Mouse (Mus musculus): ENCODE measurements around the gene Xirp1. TPM values are rescaled to one million over a fixed set of nuclear protein-coding genes. Genes with fewer than 3 reads are reported as not detected.

The Xirp1 gene
- total and polyA plus RNA-seq, 2 experiments = 0.09 to 0.11 TPM

DNA sequence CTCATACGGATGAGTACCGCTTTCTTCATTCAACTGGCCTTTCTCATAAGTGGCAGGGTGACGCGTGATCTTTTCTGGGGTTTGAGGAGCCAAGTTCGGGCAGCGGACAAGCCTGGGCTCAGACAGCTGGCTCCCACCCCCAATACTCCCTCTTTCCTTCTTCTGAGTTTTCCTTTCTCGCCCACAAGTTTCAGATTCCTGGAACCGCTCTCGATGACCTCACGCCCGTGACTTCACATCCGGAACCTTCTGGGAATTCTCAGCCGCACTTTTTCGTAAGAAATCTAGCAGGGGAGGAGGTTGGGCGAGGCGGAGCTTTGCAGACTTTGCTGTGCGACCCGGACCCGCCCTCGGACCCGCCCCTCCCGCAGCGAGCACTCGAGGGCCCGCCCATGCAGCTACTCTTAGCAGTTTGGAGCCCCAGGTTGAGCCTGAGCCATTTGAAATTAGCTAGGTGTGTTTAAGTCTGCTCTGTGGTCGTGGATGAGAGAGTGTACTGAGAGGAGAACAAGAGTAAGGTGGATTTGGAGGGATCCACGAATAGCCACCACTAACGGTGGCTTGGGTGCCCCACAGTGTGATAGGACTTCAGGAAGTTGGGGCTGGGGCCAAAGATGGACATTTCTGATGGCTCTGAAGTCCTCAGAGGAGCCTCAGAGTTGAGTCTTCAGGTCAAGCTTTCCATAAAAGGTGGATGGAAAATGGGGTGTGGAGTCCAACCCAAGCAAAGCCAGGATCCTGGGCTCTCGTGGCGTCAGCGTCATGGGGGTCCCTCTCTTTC is 21.3 kb downstream of the Xirp1 start:
- H3K4me3 ChIP-seq (ENCODE audit: insufficient read depth, low read depth, low read length) = peak overlapping the region; percentile 70
- no peaks in the 10 kb centered on the region for H3K79me2 ChIP-seq (ENCODE audit: control insufficient read depth, insufficient read depth, low read length)
- H3K36me3 ChIP-seq (ENCODE audit: control insufficient read depth, insufficient read depth, low read length) = no peaks in the 10 kb centered on the region
- WGBS = 9% methylated on average over 31 of the region's 31 CpGs
- H3K27ac ChIP-seq (replicated peaks; ENCODE audit: insufficient read depth, low read depth, low read length) = peak overlapping the region; percentile 95
- H3K27me3 ChIP-seq (ENCODE audit: control insufficient read depth, insufficient read depth, low read length) = no peaks in the 10 kb centered on the region
- peaks cover 16% of the 10 kb centered on the region for H3K4me1 ChIP-seq (ENCODE audit: control insufficient read depth, insufficient read depth, low read length)
- TF ChIP-seq POLR2A (IDR thresholded peaks at IDR 0.05; ENCODE audit: extremely low read depth, insufficient read depth, low read length) (0 out of 2 replicates have a peak, but pooled peaks have one; percentile 19), CTCF (IDR thresholded peaks at IDR 0.05; ENCODE audit: low read depth, low read length) (no peak)
- H3K9ac ChIP-seq (ENCODE audit: low read depth, low read length) = peak overlapping the region; percentile 79
- DNase-seq (ENCODE audit: extremely low read depth, low read depth, low spot score) = peak; percentile 86

DNA sequence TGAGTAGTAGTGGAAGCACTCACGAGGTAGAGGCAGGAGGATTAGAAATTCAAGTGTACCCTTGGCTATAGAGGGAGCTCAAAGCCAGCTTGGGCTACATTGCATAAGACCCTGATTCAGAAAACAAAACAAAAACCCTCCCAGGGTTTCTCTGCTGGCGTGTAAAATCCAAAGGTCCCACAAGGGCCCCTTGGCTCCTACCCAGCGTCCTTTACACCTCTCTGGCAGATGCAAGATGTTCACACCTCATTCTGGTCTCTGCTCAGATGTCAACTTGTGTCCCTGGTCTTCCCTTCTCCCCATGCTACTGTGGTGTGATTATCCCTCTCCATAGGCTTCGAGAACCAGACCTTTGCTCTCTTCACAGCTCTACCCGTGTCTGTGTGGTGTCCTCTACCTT is 22.6 kb downstream of the Xirp1 start:
- Histone ChIP-seq H3K4me3 (ENCODE audit: insufficient read depth, low read depth, low read length) (no peak overlapping the region), H3K79me2 (ENCODE audit: control insufficient read depth, insufficient read depth, low read length) (no peaks in the 10 kb centered on the region), H3K27ac (replicated peaks; ENCODE audit: insufficient read depth, low read depth, low read length) (0 out of 2 replicates have a peak overlapping the region, but pooled peaks have one; percentile 1), H3K9ac (ENCODE audit: low read depth, low read length) (no peak overlapping the region), H3K27me3 (ENCODE audit: control insufficient read depth, insufficient read depth, low read length) (no peaks in the 10 kb centered on the region), H3K4me1 (ENCODE audit: control insufficient read depth, insufficient read depth, low read length) (peaks cover 16% of the 10 kb centered on the region), H3K36me3 (ENCODE audit: control insufficient read depth, insufficient read depth, low read length) (no peaks in the 10 kb centered on the region)
- DNase-seq (ENCODE audit: extremely low read depth, low read depth, low spot score) = peak; percentile 47
- TF ChIP-seq POLR2A (IDR thresholded peaks at IDR 0.05; ENCODE audit: extremely low read depth, insufficient read depth, low read length) (no peak), CTCF (IDR thresholded peaks at IDR 0.05; ENCODE audit: low read depth, low read length) (no peak)
- WGBS = 46% methylated on average over 5 of the region's 5 CpGs

DNA sequence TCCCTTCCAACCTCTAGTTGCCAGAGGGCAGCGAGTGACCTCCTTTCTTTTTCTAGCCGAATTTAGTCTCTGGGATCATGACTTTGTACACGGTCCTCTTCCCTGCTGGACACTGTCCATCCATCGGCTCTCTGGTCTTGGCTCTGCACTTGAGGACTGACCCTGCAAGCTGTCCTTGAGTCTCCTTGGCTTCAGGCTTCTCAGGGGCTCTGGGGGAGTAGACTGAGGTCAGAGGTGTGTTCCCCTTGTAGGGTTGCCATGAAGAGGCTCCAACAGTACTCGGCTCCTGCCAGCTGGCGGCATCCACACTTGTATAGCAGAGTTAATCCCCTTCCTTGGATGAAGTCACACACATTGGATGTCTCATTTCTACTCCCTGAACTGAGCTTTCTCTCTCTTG is 23.8 kb downstream of the Xirp1 start:
- no peak for TF ChIP-seq CTCF (IDR thresholded peaks at IDR 0.05; ENCODE audit: low read depth, low read length)
- TF ChIP-seq POLR2A (IDR thresholded peaks at IDR 0.05; ENCODE audit: extremely low read depth, insufficient read depth, low read length) = no peak
- no peak overlapping the region for H3K27ac ChIP-seq (replicated peaks; ENCODE audit: insufficient read depth, low read depth, low read length)
- H3K4me3 ChIP-seq (ENCODE audit: insufficient read depth, low read depth, low read length) = no peak overlapping the region
- H3K36me3 ChIP-seq (ENCODE audit: control insufficient read depth, insufficient read depth, low read length) = no peaks in the 10 kb centered on the region
- H3K9ac ChIP-seq (ENCODE audit: low read depth, low read length) = no peak overlapping the region
- H3K27me3 ChIP-seq (ENCODE audit: control insufficient read depth, insufficient read depth, low read length) = no peaks in the 10 kb centered on the region
- 57% methylated on average over 6 of the region's 6 CpGs for WGBS
- no peak for DNase-seq (ENCODE audit: extremely low read depth, low read depth, low spot score)
- H3K79me2 ChIP-seq (ENCODE audit: control insufficient read depth, insufficient read depth, low read length) = no peaks in the 10 kb centered on the region
- H3K4me1 ChIP-seq (ENCODE audit: control insufficient read depth, insufficient read depth, low read length) = peaks cover 16% of the 10 kb centered on the region

DNA sequence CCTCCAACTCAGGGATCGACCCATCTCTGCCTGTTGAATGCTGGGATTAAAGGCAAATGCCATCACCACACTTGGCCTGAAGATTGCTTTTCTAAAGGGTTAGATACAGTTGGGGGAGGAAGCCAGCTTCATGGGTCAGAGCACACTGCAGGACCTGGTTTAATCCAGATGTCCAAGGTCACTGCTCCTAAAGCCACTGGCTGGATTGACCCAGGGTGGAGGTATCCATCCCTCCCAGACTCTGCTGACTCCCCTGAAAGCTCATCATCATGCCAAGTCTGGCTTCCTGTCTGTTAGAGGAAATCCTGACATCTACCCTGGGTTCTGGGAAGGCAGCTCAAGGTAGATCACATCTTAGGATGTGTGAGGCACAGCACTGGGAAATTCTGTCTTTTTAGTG is 24.6 kb downstream of the Xirp1 start:
- Histone ChIP-seq H3K27ac (replicated peaks; ENCODE audit: insufficient read depth, low read depth, low read length) (no peak overlapping the region), H3K27me3 (ENCODE audit: control insufficient read depth, insufficient read depth, low read length) (no peaks in the 10 kb centered on the region), H3K79me2 (ENCODE audit: control insufficient read depth, insufficient read depth, low read length) (no peaks in the 10 kb centered on the region), H3K9ac (ENCODE audit: low read depth, low read length) (no peak overlapping the region), H3K4me3 (ENCODE audit: insufficient read depth, low read depth, low read length) (no peak overlapping the region), H3K4me1 (ENCODE audit: control insufficient read depth, insufficient read depth, low read length) (peaks cover 16% of the 10 kb centered on the region), H3K36me3 (ENCODE audit: control insufficient read depth, insufficient read depth, low read length) (no peaks in the 10 kb centered on the region)
- no peak for TF ChIP-seq CTCF (IDR thresholded peaks at IDR 0.05; ENCODE audit: low read depth, low read length)
- TF ChIP-seq POLR2A (IDR thresholded peaks at IDR 0.05; ENCODE audit: extremely low read depth, insufficient read depth, low read length) = no peak
- DNase-seq (ENCODE audit: extremely low read depth, low read depth, low spot score) = no peak
- 62% methylated on average over 1 of the region's 1 CpGs for WGBS

DNA sequence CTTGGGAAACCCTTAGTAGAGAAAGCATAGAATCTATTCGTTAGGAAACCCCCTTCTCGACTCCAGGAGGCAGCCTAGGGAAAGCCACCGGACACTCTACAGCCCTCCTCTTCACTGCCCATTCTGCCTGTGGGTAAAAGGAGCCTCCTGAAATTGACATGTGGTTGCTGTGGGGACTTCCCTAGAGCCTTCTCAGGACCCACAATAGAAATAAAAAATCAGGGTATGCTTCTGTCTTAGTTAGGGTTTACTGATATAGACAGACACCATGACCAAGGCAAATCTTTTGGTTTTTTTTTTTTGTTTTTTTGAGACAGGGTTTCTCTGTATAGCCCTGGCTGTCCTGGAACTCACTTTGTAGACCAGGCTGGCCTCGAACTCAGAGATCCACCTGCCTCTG is 27.3 kb downstream of the Xirp1 start:
- WGBS = 85% methylated on average over 4 of the region's 4 CpGs
- no peaks in the 10 kb centered on the region for H3K27me3 ChIP-seq (ENCODE audit: control insufficient read depth, insufficient read depth, low read length)
- TF ChIP-seq POLR2A (IDR thresholded peaks at IDR 0.05; ENCODE audit: extremely low read depth, insufficient read depth, low read length) = no peak
- TF ChIP-seq CTCF (IDR thresholded peaks at IDR 0.05; ENCODE audit: low read depth, low read length) = no peak

DNA sequence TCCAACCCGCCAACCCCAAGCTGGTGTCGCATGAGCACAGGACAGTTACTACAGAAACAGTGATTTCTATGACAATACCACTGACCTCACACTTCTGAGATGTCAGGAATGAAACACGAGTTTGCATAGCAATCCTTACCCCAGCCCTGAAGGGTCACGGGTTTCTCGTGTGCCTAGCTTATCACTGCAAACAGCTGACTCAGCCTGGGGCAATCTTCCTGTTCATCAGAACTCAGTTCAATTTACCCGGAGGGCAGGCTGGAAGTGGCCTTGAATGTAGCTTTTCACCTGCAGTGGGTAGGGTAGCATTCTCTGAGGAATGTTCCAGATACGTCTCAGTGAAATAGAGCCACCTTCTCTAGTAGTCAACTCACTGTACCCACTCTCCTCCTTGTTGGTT is 29.2 kb downstream of the Xirp1 start:
- Histone ChIP-seq H3K79me2 (ENCODE audit: control insufficient read depth, insufficient read depth, low read length) (no peaks in the 10 kb centered on the region), H3K4me1 (ENCODE audit: control insufficient read depth, insufficient read depth, low read length) (0 out of 2 replicates have a peak, but pooled peaks cover 5% of the 10 kb centered on the region), H3K9ac (ENCODE audit: low read depth, low read length) (no peak overlapping the region), H3K27ac (replicated peaks; ENCODE audit: insufficient read depth, low read depth, low read length) (no peak overlapping the region), H3K36me3 (ENCODE audit: control insufficient read depth, insufficient read depth, low read length) (no peaks in the 10 kb centered on the region), H3K4me3 (ENCODE audit: insufficient read depth, low read depth, low read length) (no peak overlapping the region), H3K27me3 (ENCODE audit: control insufficient read depth, insufficient read depth, low read length) (no peaks in the 10 kb centered on the region)
- DNase-seq (ENCODE audit: extremely low read depth, low read depth, low spot score) = no peak
- WGBS = 75% methylated on average over 7 of the region's 7 CpGs
- no peak for TF ChIP-seq CTCF (IDR thresholded peaks at IDR 0.05; ENCODE audit: low read depth, low read length)
- no peak for TF ChIP-seq POLR2A (IDR thresholded peaks at IDR 0.05; ENCODE audit: extremely low read depth, insufficient read depth, low read length)

More for the DNA sequence above, 27.3 kb downstream of the Xirp1 start:
- no peak overlapping the region for H3K27ac ChIP-seq (replicated peaks; ENCODE audit: insufficient read depth, low read depth, low read length)
- H3K36me3 ChIP-seq (ENCODE audit: control insufficient read depth, insufficient read depth, low read length) = no peaks in the 10 kb centered on the region
- no peak overlapping the region for H3K9ac ChIP-seq (ENCODE audit: low read depth, low read length)
- no peak for DNase-seq (ENCODE audit: extremely low read depth, low read depth, low spot score)
- H3K79me2 ChIP-seq (ENCODE audit: control insufficient read depth, insufficient read depth, low read length) = no peaks in the 10 kb centered on the region
- no peak overlapping the region for H3K4me3 ChIP-seq (ENCODE audit: insufficient read depth, low read depth, low read length)
- H3K4me1 ChIP-seq (ENCODE audit: control insufficient read depth, insufficient read depth, low read length) = peaks cover 10% of the 10 kb centered on the region; the same call in 1 of the 2 replicates
